Mouse (Mus musculus) ES-Bruce4 (cell line): ENCODE measurements around the gene Trnau1ap. TPM values are rescaled to one million over a fixed set of nuclear protein-coding genes. Genes with fewer than 3 reads are reported as not detected.
"Not testable (repeated sequence)": the region's sequence is repeated elsewhere in the genome, so short reads cannot be mapped to it uniquely, and the experiment has no call there.

ENCODE experiments used
- H3K27ac ChIP-seq: 2 replicates; pipeline ENCODE4 v1.5.1; 2012; ENCODE audit warnings: low read length, inconsistent platforms; ENCODE audit not compliant: insufficient read depth
- H3K27me3 ChIP-seq: 2 replicates; pipeline ENCODE4 v1.6.1; 2012; ENCODE audit warnings: mild to moderate bottlenecking, low read length, inconsistent platforms; ENCODE audit not compliant: control insufficient read depth, poor library complexity, insufficient read depth, severe bottlenecking
- H3K36me3 ChIP-seq: 2 replicates; pipeline ENCODE4 v1.6.1; 2012; ENCODE audit warnings: inconsistent platforms, mild to moderate bottlenecking, low read length, moderate library complexity; ENCODE audit not compliant: control insufficient read depth, poor library complexity, insufficient read depth, severe bottlenecking
- H3K4me1 ChIP-seq: one replicate; pipeline ENCODE4 v1.8.1; 2011; ENCODE audit warnings: low read length; ENCODE audit not compliant: control insufficient read depth, insufficient read depth
- H3K4me3 ChIP-seq: 2 replicates; pipeline ENCODE4 v1.5.1; 2011; ENCODE audit warnings: low read depth, mild to moderate bottlenecking, low read length
- H3K9ac ChIP-seq: 2 replicates; pipeline ENCODE4 v1.6.1; 2012; ENCODE audit warnings: low read depth, mild to moderate bottlenecking, inconsistent platforms; ENCODE audit not compliant: poor library complexity, severe bottlenecking
- H3K9me3 ChIP-seq: replicated peaks from 2 replicates; pipeline ENCODE4 v1.6.1; 2012; ENCODE audit warnings: mild to moderate bottlenecking, low read length, inconsistent platforms; ENCODE audit not compliant: control insufficient read depth, poor library complexity, insufficient read depth, severe bottlenecking
- CTCF ChIP-seq: IDR thresholded peaks from one replicate; pipeline ENCODE4 v1.8.1; 2011; ENCODE audit warnings: low read depth, low read length
- EP300 ChIP-seq: IDR thresholded peaks from 2 replicates; pipeline ENCODE4 v1.6.1; 2011; ENCODE audit warnings: low read depth, low read length; ENCODE audit not compliant: insufficient read depth
- POLR2A ChIP-seq: IDR thresholded peaks from one replicate; pipeline ENCODE4 v1.8.1; 2011; ENCODE audit warnings: low read length; ENCODE audit not compliant: insufficient read depth
- polyA plus RNA-seq: library from polyadenylated mRNA; stranded (reverse); fragments of >200 nt; gene quantifications from 2 replicates; pipeline ENCODE4 v1.2.4, GENCODE M21; 2011; ENCODE audit warnings: low read depth; ENCODE audit not compliant: missing spikeins, insufficient read depth, insufficient read length

Gene Trnau1ap
- polyA plus RNA-seq, 1 experiment: 35.2 TPM

- H3K27ac ChIP-seq: no peak overlapping the region
- H3K4me3 ChIP-seq: no peak overlapping the region
- H3K9ac ChIP-seq: no peak overlapping the region
- no peaks in the 10 kb centered on the region for H3K9me3 ChIP-seq
- no peaks in the 10 kb centered on the region for H3K27me3 ChIP-seq
- H3K4me1 ChIP-seq: peaks cover 3% of the 10 kb centered on the region
- TF ChIP-seq EP300 (no peak), POLR2A (no peak), CTCF (no peak)
- no peaks in the 10 kb centered on the region for H3K36me3 ChIP-seq
Observed at GRCm38 (mm10) chr4:132299849-132300248, 29.5 kb downstream of the Trnau1ap start.

GRCm38 (mm10) chr4:132295696-132296390, 33.5 kb downstream of the Trnau1ap start:
- Histone ChIP-seq H3K9me3 (no peaks in the 10 kb centered on the region), H3K36me3 (peaks cover 5% of the 10 kb centered on the region), H3K4me3 (no peak overlapping the region), H3K4me1 (no peaks in the 10 kb centered on the region), H3K27ac (no peak overlapping the region), H3K27me3 (no peaks in the 10 kb centered on the region), H3K9ac (no peak overlapping the region)
- TF ChIP-seq POLR2A: no peak
- peak; percentile 41 for TF ChIP-seq CTCF

- H3K9ac ChIP-seq: no peak overlapping the region
- H3K27ac ChIP-seq: no peak overlapping the region
- no peaks in the 10 kb centered on the region for H3K9me3 ChIP-seq
- no peaks in the 10 kb centered on the region for H3K27me3 ChIP-seq
- H3K36me3 ChIP-seq: peaks cover 5% of the 10 kb centered on the region
- TF ChIP-seq CTCF (no peak), POLR2A (no peak), EP300 (no peak)
- no peak overlapping the region for H3K4me3 ChIP-seq
- no peaks in the 10 kb centered on the region for H3K4me1 ChIP-seq
Observed at GRCm38 (mm10) chr4:132293682-132294240, 35.6 kb downstream of the Trnau1ap start.

GRCm38 (mm10) chr4:132292988-132293387, 36.4 kb downstream of the Trnau1ap start:
- no peak overlapping the region for H3K9ac ChIP-seq
- peaks cover 5% of the 10 kb centered on the region for H3K36me3 ChIP-seq
- TF ChIP-seq EP300 (no peak), CTCF (peak; percentile 54)
- H3K27me3 ChIP-seq: no peaks in the 10 kb centered on the region
- H3K4me3 ChIP-seq: no peak overlapping the region
- no peaks in the 10 kb centered on the region for H3K9me3 ChIP-seq
- H3K27ac ChIP-seq: no peak overlapping the region
- no peaks in the 10 kb centered on the region for H3K4me1 ChIP-seq

GRCm38 (mm10) chr4:132291624-132292335, 37.6 kb downstream of the Trnau1ap start:
- Histone ChIP-seq H3K9ac (no peak overlapping the region), H3K4me1 (no peaks in the 10 kb centered on the region), H3K36me3 (peaks cover 5% of the 10 kb centered on the region), H3K27ac (peak overlapping the region; percentile 15; the same call in 1 of the 2 replicates), H3K27me3 (no peaks in the 10 kb centered on the region), H3K4me3 (no peak overlapping the region), H3K9me3 (no peaks in the 10 kb centered on the region)
- peak; percentile 79 for TF ChIP-seq CTCF
- TF ChIP-seq POLR2A: no peak
- no peak for TF ChIP-seq EP300

GRCm38 (mm10) chr4:132291056-132291455, 38.3 kb downstream of the Trnau1ap start:
- H3K4me1 ChIP-seq: no peaks in the 10 kb centered on the region
- H3K9ac ChIP-seq: no peak overlapping the region
- H3K27me3 ChIP-seq: no peaks in the 10 kb centered on the region
- H3K9me3 ChIP-seq: no peaks in the 10 kb centered on the region
- TF ChIP-seq EP300: no peak
- no peak overlapping the region for H3K4me3 ChIP-seq
- peak overlapping the region; percentile 34; the same call in 1 of the 2 replicates for H3K27ac ChIP-seq
- H3K36me3 ChIP-seq: peaks cover 5% of the 10 kb centered on the region

- H3K27me3 ChIP-seq, H3K9ac ChIP-seq, H3K9me3 ChIP-seq, H3K4me3 ChIP-seq, H3K27ac ChIP-seq, H3K4me1 ChIP-seq: not testable (repeated sequence)
- peaks cover 16% of the 10 kb centered on the region for H3K36me3 ChIP-seq
Observed at GRCm38 (mm10) chr4:132288840-132289239, 40.5 kb downstream of the Trnau1ap start.
